Mouse (Mus musculus) stomach, postnatal 0 days (tissue): ENCODE measurements around the gene Apoc3.

Source experiments
- CTCF ChIP-seq: IDR thresholded peaks from 2 replicates; pipeline ENCODE4 v1.5.1; 2016; ENCODE audit warnings: antibody characterized with exemption, low read depth, mild to moderate bottlenecking, moderate library complexity
- EP300 ChIP-seq: optimal IDR thresholded peaks from 2 replicates; pipeline ENCODE3; 2016; ENCODE audit warnings: antibody characterized with exemption

GRCm38 (mm10) chr9:46269125-46269524 lies 33.7 kb upstream of the Apoc3 start:
- TF ChIP-seq CTCF (no peak), EP300 (no peak)
